In the genomic region with DNA sequence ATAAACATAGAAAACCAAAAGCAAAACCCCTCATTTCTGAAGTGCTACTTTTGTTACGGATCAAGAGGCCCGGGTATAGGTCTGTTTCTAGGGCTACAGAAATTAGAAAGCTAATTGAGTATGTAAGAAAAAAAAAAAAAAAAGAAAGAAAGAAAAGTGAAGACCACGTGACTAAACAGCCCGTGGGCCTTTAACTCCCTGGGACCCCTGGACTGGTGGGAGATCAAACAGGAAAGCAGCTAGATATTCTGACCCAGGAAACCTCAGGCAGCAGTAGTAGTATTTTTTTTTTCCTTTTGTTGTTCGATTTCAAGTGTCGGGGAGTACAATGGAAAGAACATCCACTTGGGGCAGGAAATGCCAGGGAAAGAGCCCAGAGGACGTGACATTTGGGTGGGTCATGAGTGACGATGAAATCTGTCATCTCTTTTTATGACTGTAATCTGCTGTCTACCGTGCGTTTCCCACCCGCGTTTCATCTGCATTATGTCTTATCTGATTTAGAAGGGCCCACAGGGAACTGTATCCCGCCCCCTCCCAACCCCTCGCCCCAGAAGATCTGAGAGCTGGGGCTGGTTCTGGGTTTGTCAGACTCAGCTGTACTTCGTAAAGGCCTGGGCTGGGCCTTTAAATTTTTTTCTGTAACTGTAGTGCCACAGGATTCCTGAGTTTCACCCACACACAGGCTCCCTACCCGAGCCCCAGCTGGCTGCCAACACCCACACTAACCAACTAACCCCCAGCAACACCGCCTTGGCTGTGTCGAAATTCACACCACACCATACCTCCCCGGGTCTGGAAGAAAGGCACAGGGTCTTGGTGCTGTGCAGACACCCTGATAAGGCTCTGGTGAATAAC, we compare ENCODE assay signal across 9 mouse cellular contexts. TPM values are rescaled to one million over a fixed set of nuclear protein-coding genes. Genes with fewer than 3 reads are reported as not detected.
DNase-seq lines count a peak whose midpoint lies in the region; ATAC-seq lines count a peak whose summit lies in the region.
"Had no signal": no experiment of that assay in that cellular context is flagged by ENCODE, and none has a peak within 500 bp of the region (broad histone marks: within the 10 kb centered on the region; RNA-seq: fewer than 3 reads in every experiment).

No protein-coding gene starts in this region.

- peak overlapping the region; percentile 37 for H3K4me2 ChIP-seq in intestine, embryonic 16.5 days (ENCODE audit: low read depth, low read length)

- H3K4me3 ChIP-seq in intestine, embryonic 16.5 days (ENCODE audit: low read length), result no peak overlapping the region; the same call in 1 of the 2 replicates

- H3K4me1 ChIP-seq in intestine, embryonic 16.5 days (ENCODE audit: control insufficient read depth, insufficient read depth, low read length), result peaks cover 23% of the 10 kb centered on the region

- H3K27ac ChIP-seq in intestine, embryonic 16.5 days (ENCODE audit: low read length), result peak overlapping the region; percentile 30; the same call in 1 of the 2 replicates

- H3K9ac ChIP-seq in intestine, embryonic 16.5 days (ENCODE audit: low read depth, low read length), result peak overlapping the region; percentile 39

- ATAC-seq in intestine, embryonic 16.5 days, result no peak
- peak; percentile 36 for ATAC-seq in megakaryocyte-erythroid progenitor cell, adult 5-6 weeks (replicated peaks; ENCODE audit: low FRiP score, low TSS enrichment, poor library complexity, severe bottlenecking)

- H3K27me3 ChIP-seq in intestine, embryonic 16.5 days (replicated peaks; ENCODE audit: control insufficient read depth, insufficient read depth, low read length), result no peaks in the 10 kb centered on the region

- no peaks in the 10 kb centered on the region for H3K9me3 ChIP-seq in intestine, embryonic 16.5 days (ENCODE audit: control insufficient read depth, low read length)

- DNase-seq in frontal cortex, postnatal 36 days (ENCODE audit: low spot score in 2 of 2), result peak; percentile 31
- DNase-seq in frontal cortex, postnatal 10 days (ENCODE audit: low spot score in 2 of 2), result no peak
- peak; percentile 53 for DNase-seq in right cerebral cortex, adult 18-20 months
- no peak for DNase-seq in right cerebral cortex, postnatal 10 days (ENCODE audit: low spot score in 2 of 2)
- DNase-seq in gastrocnemius, postnatal 10 days, result no peak
- no peak for DNase-seq in embryo, embryonic 9.5 days (ENCODE audit: extremely low spot score)

- H3K36me3 ChIP-seq in intestine, embryonic 16.5 days (ENCODE audit: control insufficient read depth, insufficient read depth, low read length), result no peaks in the 10 kb centered on the region

- WGBS in intestine, embryonic 16.5 days, result 37% methylated on average over 19 of the region's 19 CpGs

RNA-seq across cellular contexts. Expression of gene Terf2, which starts 18.0 kb away (rescaled TPM):
- 12.4 and 12.5 TPM in 2 replicates for polyA plus RNA-seq in intestine, embryonic 16.5 days (2015; fragmentation: Nextera tagmentation; extraction: Ambion mirVana)
- 48.8 and 52.7 TPM in 2 replicates for total RNA-seq in megakaryocyte-erythroid progenitor cell, adult 5-6 weeks (2014; fragmentation: Nextera tagmentation)
- 25.6 and 39.7 TPM in 2 replicates for total RNA-seq in megakaryocyte-erythroid progenitor cell, adult 5-6 weeks (2017)
- 10 to 100 TPM; 15.0 to 22.1 TPM for total RNA-seq in gastrocnemius, postnatal 10 days (2021)

RNA-seq across cellular contexts. Expression of gene Cyb5b, which starts 36.1 kb away (rescaled TPM):
- polyA plus RNA-seq in intestine, embryonic 16.5 days (2015; fragmentation: Nextera tagmentation; extraction: Ambion mirVana), result 155 and 177 TPM in 2 replicates
- 34.9 and 35.4 TPM in 2 replicates for total RNA-seq in megakaryocyte-erythroid progenitor cell, adult 5-6 weeks (2014; fragmentation: Nextera tagmentation)
- total RNA-seq in megakaryocyte-erythroid progenitor cell, adult 5-6 weeks (2017), result 39.3 and 46.4 TPM in 2 replicates
- 10 to 100 TPM; 29.4 to 32.5 TPM for total RNA-seq in gastrocnemius, postnatal 10 days (2021)

RNA-seq across cellular contexts. Expression of gene Tmed6, which starts 48.9 kb away (rescaled TPM):
- polyA plus RNA-seq in intestine, embryonic 16.5 days (2015; fragmentation: Nextera tagmentation; extraction: Ambion mirVana), result 52.3 and 60.5 TPM in 2 replicates
- not detected in 2 replicates for total RNA-seq in megakaryocyte-erythroid progenitor cell, adult 5-6 weeks (2014; fragmentation: Nextera tagmentation)
- total RNA-seq in megakaryocyte-erythroid progenitor cell, adult 5-6 weeks (2017), result not detected in 2 replicates
- not detected for total RNA-seq in gastrocnemius, postnatal 10 days (2021)
- total RNA-seq: layer of hippocampus, postnatal 14 days had no signal

RNA-seq across cellular contexts. Expression of gene Nip7, which starts 57.7 kb away (rescaled TPM):
- 73.5 and 85.9 TPM in 2 replicates for polyA plus RNA-seq in intestine, embryonic 16.5 days (2015; fragmentation: Nextera tagmentation; extraction: Ambion mirVana)
- total RNA-seq in megakaryocyte-erythroid progenitor cell, adult 5-6 weeks (2014; fragmentation: Nextera tagmentation), result 47.4 and 67.6 TPM in 2 replicates
- 34.6 and 51.7 TPM in 2 replicates for total RNA-seq in megakaryocyte-erythroid progenitor cell, adult 5-6 weeks (2017)
- 10 to 100 TPM; 34.1 TPM for total RNA-seq in gastrocnemius, postnatal 10 days (2021)

RNA-seq across cellular contexts. Expression of gene Cog8, which starts 57.9 kb away (rescaled TPM):
- polyA plus RNA-seq in intestine, embryonic 16.5 days (2015; fragmentation: Nextera tagmentation; extraction: Ambion mirVana), result 32.4 and 32.8 TPM in 2 replicates
- 19.8 and 30.3 TPM in 2 replicates for total RNA-seq in megakaryocyte-erythroid progenitor cell, adult 5-6 weeks (2014; fragmentation: Nextera tagmentation)
- 22.3 and 25.9 TPM in 2 replicates for total RNA-seq in megakaryocyte-erythroid progenitor cell, adult 5-6 weeks (2017)
- total RNA-seq in gastrocnemius, postnatal 10 days (2021), result 10 to 100 TPM; 15.8 to 17.4 TPM

Comparison
In these comparisons a context has a peak if more than half of its experiments do, and no peak if none do; other contexts are left out.
1. DNase-seq: peak in frontal cortex, postnatal 36 days (2 of 2) and right cerebral cortex, adult 18-20 months (single experiment); none in frontal cortex, postnatal 10 days (0 of 2), right cerebral cortex, postnatal 10 days (0 of 2), gastrocnemius, postnatal 10 days (single experiment) and embryo, embryonic 9.5 days (single experiment).